Mouse (Mus musculus): ENCODE data around the gene Ier3.

- TF ChIP-seq CTCF (IDR thresholded peaks at IDR 0.05; ENCODE audit: low read depth) (no peak), EP300 (IDR thresholded peaks at IDR 0.05; ENCODE audit: low read depth) (no peak)
These were observed 38.6 kb upstream of the Ier3 start for GRCm38 (mm10) chr17:35782924-35783323.

Data from liver, postnatal 0 days (tissue).